Mouse (Mus musculus) heart, postnatal 25 days (tissue): ENCODE data around the gene Ssh2. TPM values are rescaled to one million over a fixed set of nuclear protein-coding genes. Genes with fewer than 3 reads are reported as not detected.

Source experiments
- DNase-seq: peaks from one replicate; pipeline ENCODE4 v3.0.0; 2022; ENCODE audit warnings: low spot score
- intact Hi-C: fragments of 180-260 bp; cut with DNase I; formaldehyde crosslinking; loops from one replicate; pipeline ENCODE4 v1.15.1; 2025
- total RNA-seq, 2 experiments: library from RNA; stranded (reverse); gene quantifications; 2 replicates each; pipeline ENCODE4 v1.2.3; 2021

Ssh2 gene
- total RNA-seq, 2 experiments from 2014 or later = 80.0 to 87.7 TPM

- no peak for DNase-seq
- intact Hi-C loops = loop anchor here (1.0 kb wide), 2 partner anchors 128 to 150 kb away; no protein-coding TSS in a partner anchor
Measured at GRCm38 (mm10) chr11:77318478-77319118, 102.5 kb downstream of the Ssh2 start.

DNA sequence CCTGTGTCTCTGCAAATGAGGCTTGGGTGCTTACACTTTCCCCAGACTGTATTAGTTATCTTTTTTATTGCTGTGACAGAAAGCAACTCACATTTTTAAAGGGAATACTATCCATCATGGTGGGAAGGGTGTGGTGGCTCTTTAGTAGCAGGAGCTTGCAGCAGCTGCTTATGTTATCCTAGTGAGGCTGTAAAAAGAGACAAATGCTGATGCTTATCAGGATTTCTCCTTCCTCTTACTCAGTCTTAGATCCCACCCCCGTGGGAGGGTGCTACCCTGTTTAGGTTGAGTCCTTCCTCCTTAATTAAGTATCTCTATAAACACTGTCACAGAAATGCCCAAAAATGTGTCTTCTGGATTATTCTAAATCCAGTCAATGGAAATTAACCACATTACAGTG lies 105.1 kb downstream of the Ssh2 start:
- DNase-seq = no peak
- intact Hi-C loops = no loop called here

- no peak for DNase-seq
- intact Hi-C loops = no loop called here
Measured at GRCm38 (mm10) chr11:77330529-77330928, 114.4 kb downstream of the Ssh2 start.

GRCm38 (mm10) chr11:77347273-77347672 lies 131.2 kb downstream of the Ssh2 start:
- DNase-seq = no peak
- intact Hi-C loops = loop anchor here (5.0 kb wide), 1 partner anchor 40 kb away; no protein-coding TSS in a partner anchor

DNA sequence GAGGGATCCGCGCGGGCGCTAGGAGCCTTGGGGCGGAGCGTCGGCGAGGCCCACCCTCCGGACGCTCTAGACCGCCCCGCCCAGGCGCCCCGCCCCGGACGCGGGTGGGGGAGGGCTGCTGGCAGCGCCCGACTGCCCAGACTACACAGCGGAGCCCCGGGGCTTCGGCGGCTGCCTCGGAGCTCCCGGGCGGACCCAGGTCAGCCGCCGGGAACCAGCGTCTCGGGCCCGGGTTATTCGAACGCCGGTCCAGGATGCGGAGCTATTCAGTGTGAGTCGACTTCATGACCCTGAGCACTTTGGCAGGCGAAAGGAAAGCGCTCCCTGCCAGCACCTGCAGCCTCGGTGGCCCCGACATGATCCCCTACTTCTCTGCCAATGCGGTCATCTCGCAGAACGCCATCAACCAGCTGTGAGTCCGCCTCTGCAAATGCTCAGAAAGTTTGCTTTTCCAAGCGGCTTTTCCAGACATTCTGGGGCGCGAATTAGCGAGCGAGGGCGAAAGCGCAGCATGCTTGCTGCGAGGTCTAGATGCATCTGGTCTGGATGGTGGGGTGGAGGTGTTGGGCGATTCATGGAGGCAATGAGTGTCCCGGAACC lies 132.2 kb downstream of the Ssh2 start:
- intact Hi-C loops = loop anchor here (2.0 to 5.0 kb wide), 3 partner anchors 19 to 97 kb away; no protein-coding TSS in a partner anchor

DNA sequence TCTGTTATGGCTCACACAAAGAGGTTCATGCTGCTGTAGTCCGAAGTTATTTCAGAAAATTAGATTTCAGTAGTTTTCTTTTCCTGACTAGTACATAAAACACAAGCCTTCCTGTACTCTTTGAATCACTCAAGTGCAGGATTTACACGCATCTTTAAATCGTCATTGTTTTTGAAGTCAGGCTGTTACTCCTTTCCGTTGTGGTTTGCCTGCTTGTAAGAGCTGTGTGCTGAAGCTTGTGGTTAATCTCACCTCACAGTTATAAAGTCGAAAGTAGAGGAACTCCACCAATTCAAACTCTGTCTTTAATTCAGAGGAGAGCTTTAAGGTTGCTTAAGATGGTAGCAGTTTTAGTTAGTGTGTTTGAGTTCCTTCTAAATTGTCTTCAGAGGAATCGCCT lies 132.9 kb downstream of the Ssh2 start:
- DNase-seq = no peak
- intact Hi-C loops = loop anchor here (2.0 to 5.0 kb wide), 3 partner anchors 18 to 96 kb away; no protein-coding TSS in a partner anchor

More for the DNA sequence above, 132.2 kb downstream of the Ssh2 start:
- peak; percentile 88 for DNase-seq

- intact Hi-C loops = loop anchor here (2.0 to 5.0 kb wide), 3 partner anchors 17 to 95 kb away; no protein-coding TSS in a partner anchor
- no peak for DNase-seq
Measured at GRCm38 (mm10) chr11:77349698-77350097, 133.6 kb downstream of the Ssh2 start.

- intact Hi-C loops = no loop called here
- DNase-seq = no peak
Measured at GRCm38 (mm10) chr11:77355055-77355454, 139.0 kb downstream of the Ssh2 start.

DNA sequence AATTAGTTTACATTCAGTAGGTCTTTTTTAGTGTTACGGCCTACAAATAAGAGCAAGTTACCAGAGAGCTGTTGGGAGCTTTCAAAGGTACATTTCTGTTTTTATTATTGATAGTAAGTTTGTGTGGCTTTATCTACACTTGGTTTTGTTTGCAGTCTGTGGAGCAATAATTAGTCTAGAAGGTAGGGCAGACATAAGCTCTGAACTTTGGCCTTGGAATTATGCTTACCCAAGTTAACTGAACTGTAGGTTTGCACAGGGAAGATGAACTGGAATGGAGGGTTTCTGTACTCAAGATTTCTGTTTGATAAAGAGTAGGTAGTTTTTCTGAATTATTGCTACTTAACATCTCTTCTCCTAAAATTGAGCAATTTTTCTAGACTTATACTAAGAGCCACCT lies 141.8 kb downstream of the Ssh2 start:
- no peak for DNase-seq
- intact Hi-C loops = no loop called here

DNA sequence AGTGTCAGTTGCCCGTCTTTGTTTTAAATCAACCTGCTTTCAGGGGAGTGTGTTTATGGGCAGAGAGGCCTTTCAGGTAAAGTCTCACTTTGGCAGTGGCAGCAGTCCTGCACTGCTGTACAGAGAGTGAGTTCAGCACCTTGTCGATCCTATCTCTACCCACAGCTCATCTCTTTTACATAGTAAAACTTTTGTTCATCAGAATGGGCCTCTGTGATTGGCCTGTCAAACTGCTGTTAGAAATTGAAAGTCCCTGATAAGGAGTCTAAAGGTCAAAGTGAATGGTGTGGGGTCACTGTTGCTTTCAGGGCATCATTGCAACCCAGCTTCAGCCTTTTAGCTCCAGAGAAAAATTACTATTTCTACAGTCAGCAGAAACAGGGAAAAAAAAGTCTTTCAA lies 147.4 kb downstream of the Ssh2 start:
- no peak for DNase-seq
- intact Hi-C loops = no loop called here

DNA sequence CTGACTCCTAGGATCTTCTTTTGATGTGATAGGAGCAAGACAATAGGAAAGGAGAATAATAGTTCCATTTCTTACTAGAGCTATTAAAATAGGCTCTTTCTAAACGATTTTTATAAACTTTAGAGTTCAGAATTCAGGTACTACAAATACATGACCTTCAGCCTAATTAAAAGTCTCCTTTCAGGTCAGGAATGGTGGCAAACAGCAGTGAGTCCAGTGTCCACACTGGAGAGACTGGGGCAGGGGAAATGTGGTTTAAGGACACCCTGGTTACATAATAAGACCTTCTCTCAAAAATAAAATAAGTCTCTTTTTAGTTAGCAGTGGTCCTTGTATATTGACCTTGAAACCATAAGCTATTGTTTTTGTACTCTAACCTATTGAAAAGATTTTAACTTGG lies 148.3 kb downstream of the Ssh2 start:
- DNase-seq = no peak
- intact Hi-C loops = no loop called here

DNA sequence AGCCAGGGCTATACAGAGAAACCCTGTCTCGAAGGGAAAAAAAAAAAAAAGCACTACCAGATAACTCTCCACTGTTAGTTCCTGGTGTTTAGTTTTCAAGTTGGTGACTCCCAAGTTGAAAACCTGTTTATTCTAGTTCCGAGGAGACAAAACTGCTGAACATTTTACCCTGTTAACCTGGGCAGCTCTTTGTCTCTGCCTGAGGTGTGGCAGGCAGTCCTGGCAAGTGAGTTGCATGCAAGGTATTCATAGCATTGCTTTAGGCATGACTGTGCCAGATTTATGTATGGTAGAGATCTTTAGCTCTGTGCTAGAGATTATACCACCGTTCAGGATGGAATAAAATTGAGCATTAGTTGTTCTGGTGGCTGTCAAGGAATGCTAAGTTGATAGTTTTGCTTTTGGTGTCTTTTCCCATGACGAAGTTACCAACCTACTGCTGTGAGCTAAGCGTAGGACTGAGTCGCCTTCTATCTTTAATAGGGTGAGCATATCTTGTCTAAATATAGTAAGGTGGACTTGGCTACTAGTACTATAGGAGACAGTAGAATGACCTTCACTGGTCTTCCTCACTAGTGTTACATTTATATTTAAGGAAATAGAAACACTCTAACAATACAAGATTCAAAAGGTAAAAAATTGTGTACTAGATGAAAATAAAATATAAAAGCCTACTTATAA lies 149.8 kb downstream of the Ssh2 start:
- intact Hi-C loops = loop anchor here (2.0 kb wide), 1 partner anchor 17 kb away; no protein-coding TSS in a partner anchor

GRCm38 (mm10) chr11:77367541-77368270 lies 151.6 kb downstream of the Ssh2 start:
- DNase-seq = no peak
- intact Hi-C loops = loop anchor here (2.0 kb wide), 1 partner anchor 19 kb away; no protein-coding TSS in a partner anchor

More for the DNA sequence above, 149.8 kb downstream of the Ssh2 start:
- no peak for DNase-seq

GRCm38 (mm10) chr11:77369188-77369840 lies 153.2 kb downstream of the Ssh2 start:
- intact Hi-C loops = no loop called here
- DNase-seq = no peak

DNA sequence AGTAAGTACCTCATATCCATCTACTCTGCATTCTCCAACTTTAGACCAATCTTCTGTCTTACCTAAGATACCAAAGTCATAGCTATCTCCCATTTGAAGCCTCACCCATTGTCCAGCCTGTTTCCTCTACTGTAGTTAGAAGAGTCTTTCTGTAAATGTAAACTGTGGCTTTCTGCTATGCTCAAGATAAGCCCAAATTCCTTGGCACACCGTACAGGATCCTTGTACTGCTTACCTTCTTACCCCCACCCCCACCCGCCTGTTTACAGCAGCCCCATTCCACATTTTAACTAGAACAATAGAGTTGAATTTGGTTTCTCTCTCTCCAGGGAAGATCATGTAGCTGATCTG lies 153.7 kb downstream of the Ssh2 start:
- DNase-seq = no peak
- intact Hi-C loops = no loop called here

DNA sequence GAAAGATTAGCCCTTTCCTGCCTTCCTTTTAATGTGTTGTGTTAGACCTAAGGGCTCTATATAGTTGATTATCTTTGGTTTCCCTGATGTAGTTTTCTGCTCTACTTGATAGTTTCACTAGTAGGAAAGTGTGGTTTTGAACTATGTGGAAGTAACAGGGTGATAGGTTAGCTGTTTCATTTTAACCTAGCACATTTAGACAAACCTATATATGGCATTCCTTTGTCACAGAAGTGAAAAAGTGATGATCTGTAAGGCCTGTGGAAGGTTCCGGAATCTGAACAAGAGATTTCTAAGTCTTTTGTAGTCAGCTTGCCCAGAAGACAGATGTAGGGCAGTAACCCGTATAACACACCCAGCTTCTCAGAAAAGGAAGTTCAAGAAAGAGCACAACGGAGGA lies 155.0 kb downstream of the Ssh2 start:
- intact Hi-C loops = no loop called here
- DNase-seq = no peak

DNA sequence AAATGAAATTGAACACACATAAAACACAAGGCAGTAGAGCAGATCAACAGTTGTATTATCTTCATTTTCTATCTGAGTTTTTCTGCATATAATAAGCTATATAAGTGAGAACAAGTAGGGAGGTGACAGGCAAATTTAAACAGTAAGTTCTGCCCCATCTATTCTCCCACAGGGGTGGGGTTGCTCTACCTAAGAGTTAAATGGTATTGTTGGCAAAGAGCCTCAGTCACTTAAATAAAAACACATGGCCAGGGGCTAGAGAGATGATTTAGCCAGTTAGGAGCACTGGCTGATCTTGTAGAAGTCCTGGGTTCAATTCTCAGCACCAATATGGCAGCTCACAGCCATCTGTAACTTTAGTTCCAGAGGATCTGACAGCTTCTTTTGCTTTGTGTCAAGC lies 155.6 kb downstream of the Ssh2 start:
- DNase-seq = no peak

GRCm38 (mm10) chr11:77372196-77372904 lies 156.3 kb downstream of the Ssh2 start:
- intact Hi-C loops = loop anchor here (2.0 kb wide), 1 partner anchor 68 kb away; no protein-coding TSS in a partner anchor
- DNase-seq = peak; percentile 26

More for the DNA sequence above, 155.6 kb downstream of the Ssh2 start:
- intact Hi-C loops = loop anchor here (2.0 kb wide), 1 partner anchor 69 kb away; no protein-coding TSS in a partner anchor

DNA sequence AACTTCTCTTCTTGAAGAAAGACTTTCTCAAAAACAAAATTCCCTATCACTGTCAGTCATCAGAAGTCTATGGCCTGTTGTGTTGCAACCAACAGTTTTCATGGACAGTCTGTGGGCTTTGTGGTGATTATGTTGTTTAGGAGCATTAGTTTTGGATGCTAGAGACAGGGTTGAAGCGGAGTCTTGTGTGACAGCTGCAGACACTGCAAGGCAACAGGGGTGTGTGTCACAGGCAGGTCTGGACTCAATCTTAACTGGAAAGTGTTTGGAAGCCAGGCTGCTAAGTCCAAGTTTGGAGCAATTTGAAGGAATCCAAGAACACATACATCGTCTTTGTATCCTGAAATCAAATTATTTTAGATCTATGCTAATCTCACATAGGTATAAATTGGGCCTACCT lies 162.5 kb downstream of the Ssh2 start:
- no peak for DNase-seq
- intact Hi-C loops = no loop called here
